Comparison of ENCODE assay signal across 28 mouse cellular contexts in genomic region chr7:89845669-89846068, GRCm38 (mm10). TPM values are rescaled to one million over a fixed set of nuclear protein-coding genes. Genes with fewer than 3 reads are reported as not detected.
DNase-seq lines count a peak whose midpoint lies in the region.
"Had no signal": no experiment of that assay in that cellular context is flagged by ENCODE, and none has a peak within 500 bp of the region (broad histone marks: within the 10 kb centered on the region; RNA-seq: fewer than 3 reads in every experiment).

No protein-coding gene starts in this region.

- H3K36me3 ChIP-seq in heart, embryonic 10.5 days = no peaks in the 10 kb centered on the region
- H3K36me3 ChIP-seq: embryonic facial prominence, embryonic 12.5 days; embryonic facial prominence, embryonic 15.5 days; forebrain, embryonic 12.5 days; forebrain, embryonic 15.5 days; heart, embryonic 12.5 days; heart, embryonic 15.5 days; hindbrain, embryonic 10.5 days; hindbrain, embryonic 13.5 days; intestine, embryonic 15.5 days had no signal

- 74% methylated on average over 4 of the region's 4 CpGs for WGBS in heart, embryonic 10.5 days

- H3K27me3 ChIP-seq in heart, embryonic 10.5 days (ENCODE audit: insufficient read depth, poor library complexity, severe bottlenecking) = no peaks in the 10 kb centered on the region; the same call in 1 of the 2 replicates
- H3K27me3 ChIP-seq: embryonic facial prominence, embryonic 12.5 days; embryonic facial prominence, embryonic 15.5 days; forebrain, embryonic 12.5 days; forebrain, embryonic 15.5 days; heart, embryonic 12.5 days; heart, embryonic 15.5 days; hindbrain, embryonic 13.5 days; intestine, embryonic 15.5 days had no signal

- no peaks in the 10 kb centered on the region for H3K4me1 ChIP-seq in heart, embryonic 10.5 days
- H3K4me1 ChIP-seq: embryonic facial prominence, embryonic 12.5 days; embryonic facial prominence, embryonic 15.5 days; forebrain, embryonic 12.5 days; forebrain, embryonic 15.5 days; heart, embryonic 12.5 days; hindbrain, embryonic 13.5 days had no signal

- H3K4me3 ChIP-seq in heart, embryonic 10.5 days = no peak overlapping the region
- H3K4me3 ChIP-seq: embryonic facial prominence, embryonic 12.5 days; embryonic facial prominence, embryonic 15.5 days; forebrain, embryonic 12.5 days; forebrain, embryonic 15.5 days; gastrocnemius, adult 2 months; heart, adult 2 months; heart, embryonic 12.5 days; heart, embryonic 15.5 days; hindbrain, embryonic 10.5 days; hindbrain, embryonic 13.5 days; intestine, embryonic 15.5 days had no signal

- H3K9me3 ChIP-seq in heart, embryonic 10.5 days = no peaks in the 10 kb centered on the region
- H3K9me3 ChIP-seq: embryonic facial prominence, embryonic 12.5 days; embryonic facial prominence, embryonic 15.5 days; forebrain, embryonic 12.5 days; forebrain, embryonic 15.5 days; heart, embryonic 12.5 days; heart, embryonic 15.5 days; hindbrain, embryonic 10.5 days; hindbrain, embryonic 13.5 days; intestine, embryonic 15.5 days had no signal

- peak; percentile 25 to 32 for DNase-seq in heart, adult 18-20 months
- DNase-seq in heart, embryonic 10.5 days (ENCODE audit: low spot score) = no peak
- peak; percentile 16 for DNase-seq in lung, postnatal 10 days
- no peak for DNase-seq in lung, postnatal 14 days
- peak; percentile 28 for DNase-seq in lung, postnatal 25 days (ENCODE audit: low spot score)
- no peak for DNase-seq in cerebellum, adult 9-11 months
- DNase-seq: adrenal gland, adult 2 months; adrenal gland, postnatal 14 days; cerebellum, adult 18-20 months; cerebellum, adult 9-10 months; cerebellum, postnatal 25 days; gastrocnemius, adult 2 months; gastrocnemius, postnatal 14 days; heart, postnatal 10 days; heart, postnatal 36 days had no signal

- H3K27ac ChIP-seq in heart, embryonic 10.5 days = no peak overlapping the region
- H3K27ac ChIP-seq: embryonic facial prominence, embryonic 12.5 days; embryonic facial prominence, embryonic 15.5 days; forebrain, embryonic 12.5 days; forebrain, embryonic 15.5 days; gastrocnemius, adult 2 months; heart, adult 2 months; heart, embryonic 15.5 days; hindbrain, embryonic 10.5 days; hindbrain, embryonic 13.5 days; intestine, embryonic 15.5 days had no signal

RNA-seq across cellular contexts. Expression of gene Ccdc81, which starts 57.8 kb away (rescaled TPM):
- not detected for total RNA-seq in heart, adult 18-20 months (2021)
- 0.05 TPM in 1 of 2 replicates, not detected in the other for polyA plus RNA-seq in heart, embryonic 10.5 days (2016; fragmentation: Nextera tagmentation; extraction: Ambion mirVana)
- total RNA-seq: common myeloid progenitor, adult 5-6 weeks; gastrocnemius, adult 2 months; heart, adult 2 months; heart, postnatal 10 days; heart, postnatal 36 days; MEL had no signal
- polyA plus RNA-seq: adrenal gland, adult 2 months; CD4-positive, CD25-positive, alpha-beta regulatory T cell, adult 4 months; heart, embryonic 15.5 days; intestine, embryonic 15.5 days had no signal

Comparison
In these comparisons a context has a peak if more than half of its experiments do, and no peak if none do; other contexts are left out.
1. DNase-seq: peak in heart, adult 18-20 months (2 of 2), lung, postnatal 10 days (single experiment) and lung, postnatal 25 days (single experiment); none in heart, embryonic 10.5 days (single experiment), lung, postnatal 14 days (single experiment) and cerebellum, adult 9-11 months (single experiment).